Mouse (Mus musculus): Measurements from ENCODE around the gene Hoxc8.

The Hoxc8 gene

GRCm38 (mm10) chr15:102990461-102991397, at the start of gene Hoxc8:
Gene Hoxc8, plus strand, starts transcription at chr15:102990607.
- no peak for DNase-seq (ENCODE audit: extremely low read depth, low read depth, low spot score)

GRCm38 (mm10) chr15:102942739-102943467, 47.5 kb upstream of the Hoxc8 start:
- no peak for DNase-seq (ENCODE audit: extremely low read depth, low read depth, low spot score)

DNA sequence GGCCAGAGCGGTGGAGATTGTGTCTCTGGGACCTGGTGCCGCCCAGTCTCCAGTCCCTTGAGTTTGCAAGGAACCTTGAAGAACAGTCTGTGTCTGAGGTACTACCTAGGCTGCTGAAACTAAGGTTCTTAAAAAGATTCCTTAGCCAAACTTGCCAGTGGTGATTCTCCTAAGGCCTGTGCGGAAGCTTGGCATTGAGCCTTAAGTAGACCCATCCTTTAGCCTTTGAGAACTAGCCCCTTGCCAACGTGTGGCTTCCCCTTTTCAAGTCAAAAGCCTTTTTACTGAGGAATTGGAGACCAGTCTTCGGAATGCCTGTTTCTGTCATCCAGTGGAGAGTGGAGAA, 47.0 kb upstream of the Hoxc8 start:
- no peak for DNase-seq (ENCODE audit: extremely low read depth, low read depth, low spot score)

GRCm38 (mm10) chr15:102945185-102946077, 45.0 kb upstream of the Hoxc8 start:
- no peak for DNase-seq (ENCODE audit: extremely low read depth, low read depth, low spot score)

GRCm38 (mm10) chr15:102947276-102947675, 43.1 kb upstream of the Hoxc8 start:
- DNase-seq (ENCODE audit: extremely low read depth, low read depth, low spot score) = no peak

DNA sequence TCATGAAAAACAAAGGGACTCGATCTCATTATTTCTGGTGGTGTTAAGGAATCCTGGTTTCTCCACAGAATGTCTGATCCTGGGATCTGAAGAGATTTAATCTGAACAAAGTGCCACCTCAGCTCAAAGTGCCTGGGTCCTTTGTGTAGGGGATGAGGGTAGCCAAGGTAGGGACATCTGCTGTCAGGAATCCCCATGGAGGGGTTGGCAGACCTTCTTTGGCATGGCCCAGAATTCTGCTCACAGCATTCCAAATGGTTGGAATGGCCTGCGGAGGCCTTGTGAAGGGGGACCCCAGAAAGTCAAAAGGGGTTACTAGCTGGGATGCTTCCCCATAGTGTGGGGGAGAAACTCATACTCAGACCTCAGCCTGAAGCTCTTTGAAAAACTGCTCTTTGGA, 41.6 kb upstream of the Hoxc8 start:
- no peak for DNase-seq (ENCODE audit: extremely low read depth, low read depth, low spot score)

GRCm38 (mm10) chr15:102949696-102950095, 40.7 kb upstream of the Hoxc8 start:
- DNase-seq (ENCODE audit: extremely low read depth, low read depth, low spot score) = no peak

- no peak for DNase-seq (ENCODE audit: extremely low read depth, low read depth, low spot score)
Observed at GRCm38 (mm10) chr15:102950877-102951276, 39.5 kb upstream of the Hoxc8 start.

DNA sequence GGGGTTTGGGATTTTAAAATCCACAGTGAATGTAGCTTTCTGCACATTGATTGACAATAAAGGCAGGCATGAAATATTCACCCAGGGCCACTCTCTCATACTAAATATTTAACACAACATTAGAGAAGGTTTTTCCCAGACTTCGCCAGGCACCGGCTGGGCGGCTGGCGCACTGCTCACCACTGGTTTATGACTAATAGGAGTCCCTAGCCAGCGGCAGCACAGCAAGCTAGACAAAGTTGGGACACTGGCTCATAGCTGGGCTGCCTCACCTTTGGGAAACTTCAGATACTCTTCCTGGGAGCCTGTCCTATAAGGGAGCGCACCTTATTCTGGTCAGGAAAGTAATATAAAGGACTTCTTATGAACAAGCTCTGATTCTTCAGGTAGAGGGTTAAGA, 36.8 kb upstream of the Hoxc8 start:
- no peak for DNase-seq (ENCODE audit: extremely low read depth, low read depth, low spot score)

- no peak for DNase-seq (ENCODE audit: extremely low read depth, low read depth, low spot score)
Observed at GRCm38 (mm10) chr15:102954192-102955006, 36.0 kb upstream of the Hoxc8 start, which contains the start of gene Hoxc11. Gene Hoxc11, plus strand, starts transcription at chr15:102954427.

GRCm38 (mm10) chr15:102955007-102955382, 35.4 kb upstream of the Hoxc8 start:
- DNase-seq (ENCODE audit: extremely low read depth, low read depth, low spot score) = no peak

GRCm38 (mm10) chr15:102955833-102956640, 34.4 kb upstream of the Hoxc8 start:
- no peak for DNase-seq (ENCODE audit: extremely low read depth, low read depth, low spot score)

GRCm38 (mm10) chr15:102956906-102957305, 33.5 kb upstream of the Hoxc8 start:
- DNase-seq (ENCODE audit: extremely low read depth, low read depth, low spot score) = no peak

DNA sequence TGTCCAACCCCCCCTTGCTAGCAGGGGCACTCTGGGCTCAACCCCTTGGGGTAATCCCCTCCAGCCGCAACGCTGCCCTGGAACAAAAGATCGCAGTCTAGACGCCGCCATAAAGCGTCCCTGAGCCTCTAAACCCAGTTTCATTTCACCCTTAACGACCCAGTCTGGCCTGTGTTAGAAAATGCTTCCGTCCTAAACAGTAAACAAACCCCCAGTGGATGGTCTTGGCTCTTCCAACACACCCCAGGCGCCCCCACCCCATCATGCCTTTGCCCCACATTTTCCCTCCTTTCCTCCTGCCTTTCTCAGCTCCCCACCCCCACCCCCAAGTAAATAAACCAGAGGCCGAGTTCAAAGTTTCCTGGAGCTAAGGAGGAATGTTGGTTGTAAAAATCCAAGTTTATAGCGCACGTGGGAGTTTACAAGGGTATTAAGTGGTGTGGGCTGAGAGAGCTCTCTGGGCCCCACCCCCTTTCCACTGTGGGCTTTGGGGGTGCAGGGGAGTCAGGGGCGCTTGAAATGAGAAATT, 30.7 kb upstream of the Hoxc8 start:
- no peak for DNase-seq (ENCODE audit: extremely low read depth, low read depth, low spot score)

- DNase-seq (ENCODE audit: extremely low read depth, low read depth, low spot score) = no peak
Observed at GRCm38 (mm10) chr15:102961728-102962127, 28.7 kb upstream of the Hoxc8 start.

DNA sequence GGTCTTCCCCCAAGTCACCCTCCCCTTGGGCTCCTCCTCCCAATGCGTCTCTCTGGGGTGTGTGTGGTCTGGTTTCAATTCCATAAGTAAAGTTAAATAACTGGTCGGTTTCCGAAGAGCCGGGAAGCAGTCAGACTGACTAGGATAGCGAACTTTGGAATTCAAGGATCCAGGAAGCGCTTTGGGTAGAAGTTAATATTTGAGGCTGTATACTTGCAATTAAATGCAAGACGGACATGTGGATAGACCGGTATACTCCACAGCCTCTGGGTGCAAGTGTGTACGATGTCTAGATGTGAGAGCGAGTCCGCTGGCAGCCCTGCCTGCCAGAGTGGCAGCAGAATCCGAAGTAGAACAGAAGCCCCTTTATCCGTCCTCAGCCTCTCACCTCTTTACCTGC, 27.9 kb upstream of the Hoxc8 start:
- DNase-seq (ENCODE audit: extremely low read depth, low read depth, low spot score) = no peak

GRCm38 (mm10) chr15:102963259-102963658, 27.1 kb upstream of the Hoxc8 start:
- no peak for DNase-seq (ENCODE audit: extremely low read depth, low read depth, low spot score)

DNA sequence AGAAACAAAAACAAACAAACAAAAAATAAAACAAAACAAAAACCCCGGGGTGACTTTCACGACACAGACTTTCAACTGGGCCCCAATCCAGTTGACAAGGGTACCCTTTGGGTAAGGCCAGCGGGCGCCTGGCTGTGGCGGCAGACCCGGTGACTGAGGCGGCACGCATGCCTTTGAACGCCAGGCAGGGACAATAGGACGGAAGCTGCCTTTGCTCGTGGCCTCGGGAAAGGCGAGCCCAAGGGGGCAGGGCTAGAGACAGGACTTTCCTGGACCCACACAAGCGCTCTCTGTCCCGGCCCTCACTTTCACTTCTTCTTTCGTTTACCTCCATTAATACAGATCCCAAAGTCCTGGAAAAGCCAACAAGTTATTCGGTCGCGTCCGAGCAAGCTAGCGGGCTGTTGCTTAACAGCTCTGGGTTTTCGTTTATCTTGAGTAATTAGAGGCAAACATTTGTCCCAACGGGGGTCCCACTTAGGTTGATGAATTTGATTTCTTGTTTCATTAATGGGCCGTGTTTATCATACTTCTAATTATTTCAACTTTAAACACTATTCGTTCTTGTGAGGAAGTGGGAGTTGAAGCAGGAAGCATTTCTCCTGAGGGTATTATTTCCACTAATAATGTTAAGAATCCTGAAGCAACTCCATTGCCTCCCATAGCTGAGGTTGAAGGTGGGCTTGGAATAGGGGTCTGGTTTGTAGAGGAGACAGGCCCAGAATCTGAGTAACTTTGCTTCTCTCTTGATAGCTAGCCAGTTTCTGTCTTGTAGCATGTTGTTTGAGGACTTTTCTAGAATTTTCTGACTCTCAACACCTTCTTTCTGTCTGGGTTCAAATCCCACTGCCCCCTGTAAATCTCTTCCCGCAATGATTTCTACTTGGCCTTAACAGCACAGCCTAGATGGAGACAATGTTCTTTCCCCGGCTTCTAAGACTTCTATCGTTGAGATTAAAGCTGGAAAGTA, 26.5 kb upstream of the Hoxc8 start:
- DNase-seq (ENCODE audit: extremely low read depth, low read depth, low spot score) = no peak

All from fat pad, adult 2 months (tissue).